Mouse (Mus musculus) CD8-positive naive resting alpha-beta T cell, adult 2 months (primary cell): ENCODE measurements around the gene Ly6g6c.

ENCODE experiments used
- DNase-seq, 2 experiments: peaks; one replicate each; pipeline ENCODE4 v3.0.0; 2022; ENCODE audit warnings: low read depth in 2 of 2, low spot score in 2 of 2

Gene Ly6g6c

GRCm38 (mm10) chr17:35055691-35056495 is 9.3 kb upstream of the Ly6g6c start:
- DNase-seq, result no peak

GRCm38 (mm10) chr17:35057090-35057489 is 8.1 kb upstream of the Ly6g6c start:
- DNase-seq, result no peak

GRCm38 (mm10) chr17:35058316-35058715 is 6.9 kb upstream of the Ly6g6c start:
- DNase-seq, result no peak

GRCm38 (mm10) chr17:35058911-35059892 is 6.0 kb upstream of the Ly6g6c start, which contains the start of gene Ddah2:
Gene Ddah2 (plus strand): TSS chr17:35059035.
- DNase-seq, result peak; percentile 80 to 87

- no peak for DNase-seq
Measured at GRCm38 (mm10) chr17:35060071-35060470, 5.1 kb upstream of the Ly6g6c start.

- DNase-seq, result no peak
Measured at GRCm38 (mm10) chr17:35060737-35061297, 4.4 kb upstream of the Ly6g6c start.

- DNase-seq, result no peak
Measured at GRCm38 (mm10) chr17:35061299-35061698, 3.9 kb upstream of the Ly6g6c start.

GRCm38 (mm10) chr17:35063466-35063865 is 1.7 kb upstream of the Ly6g6c start:
- DNase-seq, result no peak

GRCm38 (mm10) chr17:35064378-35064877 is 760 bp upstream of the Ly6g6c start:
- no peak for DNase-seq

GRCm38 (mm10) chr17:35066084-35066483 is 896 bp downstream of the Ly6g6c start, which contains the start of gene Mpig6b:
Gene Mpig6b (minus strand): TSS chr17:35066184.
- DNase-seq, result no peak

GRCm38 (mm10) chr17:35068213-35068914 is 3.2 kb downstream of the Ly6g6c start:
- DNase-seq, result no peak

GRCm38 (mm10) chr17:35070556-35071229 is 5.5 kb downstream of the Ly6g6c start:
- DNase-seq, result no peak

GRCm38 (mm10) chr17:35071454-35071853 is 6.3 kb downstream of the Ly6g6c start:
- no peak for DNase-seq

- DNase-seq, result no peak
Measured at GRCm38 (mm10) chr17:35074097-35074496, 8.9 kb downstream of the Ly6g6c start.

GRCm38 (mm10) chr17:35076507-35077176 is 11.5 kb downstream of the Ly6g6c start, which contains the start of gene Ly6g6e:
Gene Ly6g6e (plus strand): TSS chr17:35076902.
- DNase-seq, result no peak

- DNase-seq, result no peak
Measured at GRCm38 (mm10) chr17:35077285-35077684, 12.1 kb downstream of the Ly6g6c start.

- DNase-seq, result no peak
Measured at GRCm38 (mm10) chr17:35077786-35078233, 12.6 kb downstream of the Ly6g6c start, which contains the start of gene Ly6g6d. Gene Ly6g6d (minus strand): TSS chr17:35078065.

GRCm38 (mm10) chr17:35079778-35080177 is 14.6 kb downstream of the Ly6g6c start:
- DNase-seq, result no peak

GRCm38 (mm10) chr17:35080248-35080647 is 15.1 kb downstream of the Ly6g6c start:
- no peak for DNase-seq
